Mouse (Mus musculus) left cerebral cortex, adult 8-10 months (tissue): Measurements from ENCODE around the gene Cdt1. TPM values are rescaled to one million over a fixed set of nuclear protein-coding genes. Genes with fewer than 3 reads are reported as not detected.
A peak's percentile ranks its signal among the peaks of the same experiment; 100 is the strongest.
"Not testable (repeated sequence)": the region's sequence is repeated elsewhere in the genome, so short reads cannot be mapped to it uniquely, and the experiment has no call there.

ENCODE experiments used
- DNase-seq, 2 experiments: peaks; one replicate each; pipeline ENCODE4 v3.0.0; 2022; ENCODE audit warnings: low spot score in 2 of 2
- total RNA-seq, 4 experiments: library from RNA; stranded (reverse); gene quantifications; 2 replicates each; pipeline ENCODE4 v1.2.4; 2022

The Cdt1 gene
- total RNA-seq, 4 experiments from 2014 or later, result 4.1 to 5.0 (median 4.4) TPM

- no peak for DNase-seq
Measured at GRCm38 (mm10) chr8:122548891-122549439, 18.9 kb upstream of the Cdt1 start.

- no peak for DNase-seq
Measured at GRCm38 (mm10) chr8:122550234-122550994, 17.4 kb upstream of the Cdt1 start.

DNA sequence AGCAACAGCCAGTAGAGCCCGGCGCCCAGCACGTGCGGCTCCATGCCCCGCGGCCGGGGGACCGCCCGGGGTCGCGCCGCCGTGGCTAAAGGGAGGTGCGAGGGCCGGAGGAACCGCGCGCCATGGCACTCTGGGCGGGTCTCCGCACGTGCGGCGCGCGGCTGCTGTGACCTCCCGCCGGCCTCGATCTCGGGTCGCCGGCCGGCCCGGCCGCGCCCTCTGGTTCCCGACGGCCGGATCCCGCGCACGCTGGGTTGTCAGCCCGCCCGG, 16.9 kb upstream of the Cdt1 start:
- DNase-seq, result no peak

DNA sequence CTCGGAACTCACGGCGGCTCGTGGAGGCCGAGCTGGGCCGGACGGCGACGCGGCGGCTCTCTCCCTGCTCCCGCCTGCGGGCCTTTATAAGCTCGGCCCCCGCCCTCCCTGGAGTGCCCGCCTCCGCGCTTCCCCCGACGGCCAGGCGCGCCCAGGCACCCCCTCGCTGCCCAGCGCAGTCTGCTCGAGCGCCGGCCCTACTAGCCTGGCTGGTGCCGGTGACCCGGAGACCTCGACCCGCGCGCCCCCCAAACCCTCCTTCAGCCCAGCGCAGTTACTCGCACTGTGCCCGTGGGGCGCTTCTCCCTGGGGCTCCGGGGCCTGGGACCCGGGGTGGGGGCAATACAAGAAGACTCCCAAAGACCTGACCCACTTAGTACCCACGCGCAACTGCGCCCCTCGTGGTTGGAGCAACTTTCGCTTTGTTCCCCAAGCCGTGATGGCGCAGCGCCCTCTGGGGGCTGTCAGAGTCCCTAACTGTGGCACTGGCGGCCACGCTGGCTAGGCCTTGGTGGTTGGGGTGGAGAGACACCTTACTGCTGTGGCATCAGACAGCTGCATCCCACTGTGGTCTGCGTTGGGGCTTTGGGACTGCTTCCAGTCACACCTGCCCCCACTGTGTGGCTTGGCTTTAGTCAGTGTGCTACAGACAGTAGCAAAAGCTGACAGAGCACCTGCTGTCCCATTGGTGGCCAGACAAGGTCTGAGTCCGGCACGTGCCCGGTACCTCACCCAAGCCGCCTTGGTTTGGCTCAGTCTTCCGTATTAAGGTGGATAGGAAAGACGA, 16.4 kb upstream of the Cdt1 start, which contains the start of gene Piezo1:
Piezo1 (minus strand) TSS at position 65 of the 787 bp plus-strand sequence.
- DNase-seq, result peak in 1 of 2 experiments; percentile 65

DNA sequence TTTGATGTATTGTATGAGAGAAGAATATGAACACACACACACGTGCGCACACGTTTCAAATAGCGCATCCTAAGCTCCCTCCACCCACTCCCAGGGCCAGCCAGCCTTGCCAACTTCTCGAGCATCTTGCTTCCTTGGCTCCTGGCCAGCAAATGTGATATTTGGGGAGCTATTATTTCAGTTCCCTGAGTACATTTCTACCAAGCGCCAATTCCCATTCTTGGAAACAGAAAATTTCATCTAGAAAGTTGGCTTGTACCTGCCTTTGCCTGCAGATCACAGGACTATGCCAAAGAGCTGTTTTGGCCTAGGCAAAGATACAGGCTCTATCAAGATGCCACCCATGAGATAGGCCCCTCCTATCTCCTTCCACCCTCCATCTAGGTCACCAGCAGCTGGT, 13.0 kb upstream of the Cdt1 start:
- peak in 1 of 2 experiments; percentile 75 for DNase-seq

GRCm38 (mm10) chr8:122556030-122557009, 11.5 kb upstream of the Cdt1 start:
- no peak for DNase-seq

DNA sequence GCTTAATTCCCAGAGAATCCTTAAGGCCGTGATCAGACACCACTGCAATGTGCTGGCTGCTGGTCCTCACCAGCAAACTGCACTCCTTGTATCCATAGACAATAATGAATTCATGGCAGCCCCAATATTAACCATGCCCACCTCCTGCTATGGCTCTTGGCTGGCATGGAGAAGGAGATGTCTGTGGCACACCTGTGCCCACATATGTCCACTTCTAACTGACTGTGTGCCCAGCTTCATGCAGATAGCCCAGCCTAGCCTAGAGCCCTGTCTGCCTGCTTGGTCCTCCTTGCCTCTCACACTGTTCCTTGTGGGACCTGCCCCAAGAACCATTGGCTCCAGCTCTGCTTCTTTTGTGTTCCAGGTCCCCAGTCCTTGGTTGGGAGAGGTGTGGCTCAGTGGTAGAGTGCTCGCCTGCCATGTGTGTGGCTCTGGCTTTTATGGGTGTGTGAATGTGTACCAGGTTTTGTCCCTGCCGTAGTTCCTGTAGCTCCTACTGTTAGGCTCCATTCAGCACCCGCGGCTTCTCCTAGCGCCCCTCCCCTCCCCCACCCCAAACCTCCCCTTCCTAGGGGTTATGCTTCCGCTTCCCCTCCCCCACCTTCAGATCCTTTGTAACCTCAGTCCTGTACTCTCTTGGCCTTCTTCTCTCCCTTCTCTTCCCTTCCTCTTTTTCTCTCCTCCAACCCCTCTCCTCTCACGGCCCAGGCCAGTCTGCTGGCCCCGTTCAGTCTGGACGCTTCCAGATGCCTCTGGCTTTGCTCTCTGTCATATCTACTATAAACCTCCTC, 10.4 kb upstream of the Cdt1 start:
- DNase-seq, result no peak

GRCm38 (mm10) chr8:122558671-122559349, 9.0 kb upstream of the Cdt1 start:
- DNase-seq, result no peak

DNA sequence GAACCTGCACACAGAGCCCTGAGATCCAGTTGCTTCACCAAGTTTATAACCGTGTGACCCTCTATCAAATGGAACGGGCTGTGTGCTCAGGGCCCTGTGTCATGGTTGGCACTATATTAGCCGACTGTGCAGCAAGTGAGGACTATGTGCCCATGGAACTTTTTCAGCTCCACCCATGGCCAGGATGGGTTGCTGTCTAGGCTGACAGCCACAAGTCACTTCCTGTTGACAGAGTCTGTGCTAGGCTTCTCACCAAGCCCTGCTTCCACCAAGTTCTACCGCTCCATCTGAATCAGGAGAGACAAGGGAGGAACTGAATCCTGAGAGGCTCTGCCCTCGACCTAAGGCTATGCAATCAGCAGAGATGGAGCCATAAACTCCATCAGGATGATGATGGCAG, 6.6 kb upstream of the Cdt1 start:
- no peak for DNase-seq

GRCm38 (mm10) chr8:122564363-122565352, 3.2 kb upstream of the Cdt1 start:
- DNase-seq, result no peak

DNA sequence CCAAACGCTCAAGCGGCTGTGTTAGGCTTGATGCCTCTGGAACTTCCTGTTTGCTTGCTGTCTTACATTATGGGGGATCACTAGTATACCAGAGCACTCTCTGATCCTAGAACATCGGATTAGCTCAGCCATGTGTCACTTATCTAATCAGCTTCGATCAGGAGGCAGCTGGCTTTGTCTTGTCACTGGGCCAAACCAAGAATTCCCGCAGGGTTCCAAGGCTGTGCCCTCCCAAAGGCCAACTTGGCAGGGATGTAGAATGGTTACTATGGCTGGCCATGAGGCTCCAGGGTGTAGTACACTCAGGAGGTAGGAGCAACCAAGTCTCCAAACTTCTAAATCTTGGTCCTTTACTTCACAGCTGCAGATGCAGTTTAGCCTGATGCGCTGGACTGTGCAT, 1.0 kb upstream of the Cdt1 start:
- no peak for DNase-seq

DNA sequence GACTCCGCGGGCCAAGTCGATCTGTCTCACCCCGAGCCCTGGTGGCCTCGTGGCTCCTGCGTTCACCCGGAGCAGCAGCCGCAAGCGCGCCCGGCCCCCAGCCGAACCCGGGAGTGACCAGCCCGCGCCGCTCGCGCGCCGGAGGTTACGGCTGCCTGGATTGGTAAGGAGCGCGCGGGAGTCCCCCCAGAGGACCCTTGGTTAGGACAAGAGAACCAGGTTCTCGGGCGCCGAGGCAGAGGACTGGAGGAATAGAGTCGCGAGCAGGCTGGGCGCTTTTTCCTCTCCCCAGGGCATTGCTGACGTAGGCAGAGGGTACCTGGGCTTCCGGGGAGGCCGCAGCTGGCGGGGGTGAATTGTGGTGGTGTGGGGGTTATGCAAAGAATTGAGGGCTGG, 292 bp downstream of the Cdt1 start:
- no peak for DNase-seq

- DNase-seq, result no peak
Measured at GRCm38 (mm10) chr8:122568881-122569309, 1.1 kb downstream of the Cdt1 start.

GRCm38 (mm10) chr8:122569329-122569728, 1.5 kb downstream of the Cdt1 start:
- no peak for DNase-seq

DNA sequence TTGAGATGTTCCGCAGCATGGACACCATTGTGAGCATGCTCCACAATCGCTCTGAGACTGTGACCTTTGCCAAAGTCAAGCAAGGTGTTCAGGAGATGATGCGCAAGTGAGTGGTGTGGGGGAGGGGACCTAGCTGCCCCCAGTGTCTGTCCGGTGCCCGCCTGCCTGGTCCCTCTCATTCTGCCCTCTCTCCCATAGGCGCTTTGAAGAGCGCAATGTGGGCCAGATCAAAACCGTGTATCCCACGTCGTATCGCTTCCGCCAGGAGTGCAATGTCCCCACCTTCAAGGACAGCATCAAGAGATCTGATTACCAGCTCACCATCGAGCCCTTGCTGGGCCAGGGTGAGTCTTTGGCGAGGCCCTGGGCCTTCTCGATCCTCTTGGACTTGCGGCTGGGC, 2.2 kb downstream of the Cdt1 start:
- DNase-seq, result no peak

DNA sequence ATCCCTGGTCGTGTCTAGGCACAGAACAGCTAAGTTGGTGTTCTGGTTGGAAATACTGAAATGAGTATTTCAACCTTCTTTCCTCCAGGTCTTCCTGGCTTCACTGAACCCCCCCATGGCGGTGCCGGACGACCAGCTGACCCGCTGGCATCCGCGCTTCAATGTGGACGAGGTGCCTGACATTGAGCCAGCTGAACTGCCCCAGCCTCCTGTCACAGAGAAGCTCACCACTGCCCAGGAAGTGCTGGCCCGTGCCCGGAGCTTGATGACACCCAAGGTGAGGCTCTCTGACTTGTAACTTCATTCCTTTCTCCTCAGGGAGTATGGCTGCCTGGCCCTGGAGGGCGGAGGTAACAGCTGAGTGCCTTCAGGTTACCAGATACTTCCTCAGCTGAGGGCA, 3.3 kb downstream of the Cdt1 start:
- DNase-seq, result no peak

DNA sequence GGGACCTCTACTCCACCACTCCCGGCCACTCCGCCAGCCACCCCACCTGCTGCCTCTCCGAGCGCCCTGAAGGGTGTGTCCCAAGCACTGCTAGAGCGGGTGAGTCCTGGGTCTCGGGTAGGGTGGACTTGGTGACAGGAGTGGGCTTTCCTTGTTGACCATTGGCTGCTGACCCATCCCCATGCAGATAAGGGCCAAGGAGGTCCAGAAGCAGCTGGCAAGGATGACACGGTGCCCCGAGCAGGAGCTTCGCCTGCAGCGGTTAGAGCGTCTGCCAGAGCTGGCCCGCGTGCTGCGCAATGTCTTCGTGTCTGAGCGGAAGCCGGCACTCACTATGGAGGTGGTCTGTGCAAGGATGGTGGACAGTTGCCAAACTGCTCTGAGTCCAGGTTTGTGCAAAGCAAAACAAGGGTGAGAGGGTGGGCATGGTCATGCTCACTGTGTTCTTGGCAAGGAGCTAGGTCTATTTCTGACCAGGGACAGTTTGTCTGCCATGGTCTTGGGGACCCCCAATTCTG, 4.0 kb downstream of the Cdt1 start:
- no peak for DNase-seq

DNA sequence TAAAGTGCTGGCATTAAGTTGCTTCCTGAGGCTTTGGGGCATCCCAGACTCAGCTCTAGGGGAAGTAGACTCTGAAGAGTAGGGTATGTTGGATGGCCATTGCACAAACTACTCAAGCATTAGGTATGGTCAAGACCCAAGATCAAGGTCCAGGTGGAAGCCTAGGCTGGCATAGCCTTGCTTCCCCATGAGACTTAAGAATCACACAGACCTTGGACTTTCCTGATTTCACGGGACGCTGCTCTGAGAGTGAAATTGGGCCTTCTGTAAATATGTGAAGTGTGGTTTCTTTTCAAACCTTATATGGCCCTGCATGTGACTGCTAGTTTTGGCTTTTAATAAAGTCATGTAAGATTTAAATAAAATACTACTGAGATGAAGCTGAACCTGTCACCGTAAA, 4.9 kb downstream of the Cdt1 start:
- DNase-seq, result no peak

GRCm38 (mm10) chr8:122573176-122573575, 5.4 kb downstream of the Cdt1 start:
- DNase-seq, result not testable (repeated sequence)
